Mouse (Mus musculus) induced T-regulatory cell, adult 2 months (primary cell): ENCODE measurements around the gene Psme2.

Experiments used
- DNase-seq: peaks from one replicate; pipeline ENCODE4 v3.0.0-alpha.2; 2012; ENCODE audit warnings: low read depth

The Psme2 gene

DNA sequence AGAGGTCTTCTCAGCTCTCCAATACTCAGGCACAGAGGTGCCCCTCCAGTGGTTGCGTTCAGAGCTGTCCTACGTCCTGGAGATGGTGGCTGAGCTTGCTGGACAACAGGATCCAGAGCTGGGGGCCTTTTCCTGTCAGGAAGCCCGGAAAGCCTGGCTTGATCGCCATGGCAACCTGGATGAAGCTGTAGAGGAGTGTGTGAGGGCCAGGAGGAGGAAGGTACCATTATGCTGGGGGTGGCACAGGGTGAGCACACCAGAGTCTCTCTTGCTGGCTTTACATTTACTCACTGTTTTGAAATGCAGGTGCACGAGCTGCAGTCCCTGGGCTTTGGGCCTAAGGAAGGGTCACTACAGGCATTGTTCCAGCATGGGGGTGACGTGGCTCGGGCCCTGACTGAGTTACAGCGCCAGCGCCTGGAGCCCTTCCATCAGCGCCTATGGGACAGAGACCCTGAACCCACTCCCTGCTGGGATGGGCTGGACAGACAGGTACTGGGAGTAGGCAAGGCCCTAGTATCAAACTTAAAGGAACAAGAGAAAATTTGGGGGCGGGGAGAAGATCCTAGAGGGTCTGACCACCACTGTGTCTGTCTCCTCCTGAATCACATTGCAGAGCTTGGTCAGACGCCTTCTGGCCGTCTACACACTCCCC, 5.2 kb upstream of the Psme2 start:
- DNase-seq: no peak

DNA sequence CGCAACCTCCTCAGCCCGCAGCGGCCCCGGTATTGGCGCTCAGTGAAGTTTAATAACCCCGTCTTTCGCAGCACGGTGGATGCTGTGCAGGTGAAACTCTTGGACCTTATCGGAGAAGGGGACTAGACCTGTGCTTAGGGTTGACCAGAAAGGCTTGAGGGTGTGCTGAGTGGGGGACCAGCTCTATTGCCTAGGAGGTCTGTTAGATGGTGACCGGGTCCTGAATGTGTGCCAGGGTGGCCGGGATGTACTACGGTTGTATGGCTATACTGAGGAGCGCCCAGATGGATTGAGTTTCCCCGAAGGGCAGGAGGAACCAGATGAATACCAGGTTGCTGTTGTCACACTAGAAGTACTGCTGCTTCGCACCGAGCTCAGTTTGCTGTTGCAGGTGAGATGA, 1.3 kb upstream of the Psme2 start:
- no peak for DNase-seq

DNA sequence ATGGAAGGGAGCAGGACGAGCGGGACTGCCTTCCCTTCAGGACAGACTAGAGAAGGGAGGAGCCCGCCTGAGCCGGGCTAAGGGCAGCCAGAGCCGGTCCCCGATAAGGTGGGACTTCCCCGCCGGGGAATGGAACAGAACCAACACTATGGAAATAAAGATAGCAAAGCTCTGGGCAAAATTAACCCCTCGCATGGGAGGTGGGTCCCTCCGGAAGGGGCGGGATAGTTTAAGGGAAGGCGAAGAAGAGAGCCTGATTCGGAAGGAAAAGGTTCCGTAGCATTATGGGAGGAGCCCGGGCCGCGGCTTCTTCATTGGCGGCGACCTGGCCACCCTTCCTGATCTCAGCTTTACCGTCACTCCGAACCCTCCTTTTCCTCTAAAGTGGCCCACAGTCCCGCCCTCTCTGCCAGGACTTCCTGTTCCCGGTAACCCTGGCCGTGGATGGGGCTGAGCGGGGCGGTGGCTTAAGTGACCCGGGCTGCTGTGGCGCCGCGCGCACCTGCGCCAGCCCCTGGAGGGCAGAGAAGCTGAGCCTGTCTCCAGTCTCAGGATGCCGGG, 498 bp upstream of the Psme2 start, which contains the start of gene Rnf31:
Gene Rnf31 (plus strand): TSS at position 378 of the 561 bp plus-strand sequence.
- peak; percentile 97 for DNase-seq

DNA sequence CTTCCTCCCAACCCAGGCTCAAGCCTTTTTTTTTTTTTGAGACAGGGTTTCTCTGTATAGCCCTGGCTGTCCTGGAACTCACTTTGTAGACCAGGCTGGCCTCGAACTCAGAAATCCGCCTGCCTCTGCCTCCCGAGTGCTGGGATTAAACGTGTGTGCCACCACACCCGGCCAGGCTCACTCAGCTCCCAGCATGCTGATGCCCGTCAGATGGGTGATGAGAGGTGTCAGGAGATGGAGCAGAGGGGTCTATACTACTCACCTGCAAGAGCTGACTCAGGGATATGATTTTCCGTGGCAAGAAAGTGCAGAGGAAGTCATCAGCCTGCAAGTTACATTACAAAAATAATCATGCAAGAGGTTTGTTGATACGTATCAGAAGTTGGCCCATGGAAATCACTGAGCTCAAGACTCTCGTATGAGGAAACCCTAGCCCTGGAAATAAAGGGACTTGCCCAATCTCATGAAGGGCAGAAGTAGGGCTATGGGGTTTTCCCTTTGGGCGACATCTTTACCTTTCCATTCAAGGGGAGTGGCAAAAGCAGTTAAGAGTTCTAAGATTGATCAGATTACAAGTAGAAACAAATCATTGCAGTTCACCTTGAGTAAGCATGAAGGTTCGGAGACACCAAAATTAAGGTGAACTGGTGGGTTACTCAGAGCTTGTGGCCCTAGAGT, 1.0 kb downstream of the Psme2 start:
- peak; percentile 92 for DNase-seq

DNA sequence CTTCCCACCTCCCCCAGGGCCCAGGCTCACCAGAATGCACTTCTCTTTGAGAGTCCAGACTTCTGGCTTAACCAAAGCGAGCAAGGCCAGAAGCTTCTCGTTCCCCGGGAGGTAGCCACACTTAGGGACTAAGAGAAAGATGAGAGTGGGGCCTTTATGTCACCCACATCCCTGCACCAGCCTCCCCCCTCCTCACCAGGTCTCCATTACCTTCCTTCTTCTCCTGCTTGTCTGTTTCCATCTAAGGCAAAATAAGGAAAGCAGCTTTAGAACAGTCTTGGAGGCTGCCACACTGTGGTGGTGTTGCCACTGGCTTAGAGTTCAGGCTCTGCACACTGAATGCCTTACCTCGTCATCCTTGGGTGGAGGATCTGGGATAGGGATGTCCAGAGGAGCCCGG, 1.6 kb downstream of the Psme2 start:
- no peak for DNase-seq

DNA sequence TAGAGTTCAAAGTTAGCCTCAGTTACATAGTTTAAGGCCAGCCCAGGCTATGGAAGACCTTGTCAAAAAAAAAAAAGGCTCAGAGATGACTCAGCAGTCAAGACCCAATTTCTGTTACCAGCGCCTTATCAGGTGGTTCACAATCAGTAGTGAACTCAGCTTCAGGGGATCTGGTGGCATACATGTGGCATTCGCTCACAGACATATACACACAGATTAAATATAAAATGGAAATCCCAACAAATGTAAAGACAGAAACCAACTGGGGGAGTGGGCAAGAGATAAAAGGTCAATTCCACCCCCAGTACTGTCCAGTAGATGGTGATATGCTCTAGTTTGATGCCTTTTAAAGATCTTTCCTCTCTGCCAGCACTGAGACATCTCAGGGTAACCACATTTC, 4.8 kb downstream of the Psme2 start:
- peak; percentile 75 for DNase-seq

DNA sequence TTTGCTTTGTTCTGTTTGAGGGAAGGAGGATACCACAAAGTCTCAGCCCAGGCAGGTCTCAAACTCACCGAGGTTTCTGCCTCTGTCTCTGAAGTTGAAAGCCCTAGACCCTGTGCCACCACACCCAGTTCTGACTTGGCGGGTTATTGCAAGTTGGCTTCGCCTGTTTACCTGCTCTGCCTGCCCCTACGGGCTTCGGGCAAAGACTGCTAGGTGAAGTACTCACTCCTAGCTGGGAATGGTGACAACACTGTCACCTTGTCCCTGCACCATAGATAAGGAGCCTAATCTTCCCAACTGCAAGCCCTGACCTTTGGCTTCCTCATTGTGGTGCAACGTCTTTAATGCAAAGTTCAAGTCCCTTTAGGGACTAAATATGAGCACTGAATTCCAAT, 5.3 kb downstream of the Psme2 start:
- no peak for DNase-seq

DNA sequence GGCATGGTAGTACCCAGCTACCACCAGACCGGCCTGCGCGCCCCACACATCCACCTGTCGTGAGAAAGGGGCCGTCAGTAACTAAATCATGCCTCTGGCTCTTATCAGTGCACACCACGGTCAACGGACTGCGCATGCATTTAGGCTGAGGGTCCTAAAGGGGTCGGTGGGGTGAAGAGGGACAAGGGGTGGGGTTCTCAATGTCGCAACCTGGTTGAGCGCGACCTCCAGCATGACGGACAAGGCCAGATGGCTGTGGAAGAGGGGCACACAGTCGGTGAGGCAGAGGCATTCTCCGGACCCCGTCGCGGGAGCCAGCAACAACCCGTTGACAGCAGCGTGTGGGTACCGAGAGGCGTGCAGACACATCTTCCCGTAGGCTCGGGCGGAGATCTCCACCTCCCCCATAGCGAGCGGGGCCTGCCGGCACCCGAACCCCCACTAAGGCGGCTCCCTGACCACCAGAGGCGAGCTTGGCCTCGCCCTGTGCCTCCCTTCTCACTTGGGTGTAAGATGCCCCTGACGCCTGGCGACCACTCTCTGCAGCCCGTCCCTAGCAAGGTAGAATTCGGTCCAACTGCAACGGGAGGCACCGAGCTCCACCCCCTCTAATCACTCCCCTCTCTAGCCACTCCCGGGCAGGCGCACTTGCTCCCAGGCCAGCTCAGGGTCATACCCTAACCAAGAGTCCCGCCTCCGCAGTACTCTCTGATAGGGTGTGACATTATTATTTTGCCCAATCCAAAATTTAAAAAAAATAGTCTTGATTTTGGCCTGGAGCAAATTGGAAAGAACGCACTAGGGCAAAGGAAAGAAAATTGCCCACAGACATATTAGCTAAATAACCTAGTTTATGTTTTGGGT, 6.0 kb downstream of the Psme2 start, which contains the start of gene Emc9:
Gene Emc9 (minus strand): TSS at position 601 of the 864 bp plus-strand sequence.
- DNase-seq: peak; percentile 89

DNA sequence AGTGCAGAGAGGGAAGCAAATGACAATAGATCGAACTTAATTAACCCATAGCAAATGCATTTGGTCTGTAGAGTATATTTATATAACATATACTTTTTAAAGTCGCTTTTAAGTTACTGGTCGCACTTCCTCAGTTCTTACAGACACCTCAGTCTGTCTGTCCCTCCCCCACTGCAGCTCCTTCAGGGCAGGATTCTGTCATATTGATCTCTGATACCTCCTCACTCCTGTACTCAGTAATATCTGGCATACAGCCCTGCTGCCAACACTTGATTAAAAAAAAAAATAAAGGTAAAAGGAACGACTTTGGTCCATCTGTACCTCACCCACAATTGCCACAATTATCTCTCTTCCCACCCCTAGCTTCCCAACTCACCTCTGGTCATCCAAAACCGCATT, 6.6 kb downstream of the Psme2 start:
- no peak for DNase-seq

DNA sequence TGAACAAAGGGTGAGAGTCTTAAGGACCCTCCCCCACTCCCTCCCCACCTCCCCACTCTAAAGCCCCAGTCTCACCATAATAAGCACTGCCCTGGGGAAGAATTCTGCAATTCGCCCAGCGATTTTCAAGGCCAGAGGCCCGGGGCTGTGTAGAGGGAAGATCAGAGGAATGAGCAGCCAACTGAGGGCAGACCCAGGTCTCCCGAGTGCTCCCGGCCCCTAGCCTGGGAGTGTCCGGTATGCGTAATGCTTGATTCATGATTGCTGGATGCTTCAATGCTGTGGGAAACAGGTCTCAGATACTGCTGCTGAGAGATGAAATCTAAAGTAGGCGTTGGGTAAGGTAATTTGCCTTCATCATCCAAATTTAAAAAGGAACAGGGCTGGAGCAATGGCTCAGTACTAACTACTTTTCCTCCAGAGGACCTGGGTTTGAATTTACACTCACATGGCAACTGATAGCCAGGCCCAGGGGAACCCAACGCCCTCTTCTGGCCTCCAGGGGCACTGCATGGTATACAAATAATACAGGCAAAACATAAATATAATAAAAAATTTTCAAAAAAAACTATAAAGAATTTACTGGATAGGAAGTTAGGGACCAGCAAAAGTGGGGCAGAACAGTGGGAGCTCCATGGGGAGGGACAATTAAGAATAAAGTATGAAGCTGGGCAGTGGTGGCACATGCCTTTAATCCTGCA, 8.8 kb downstream of the Psme2 start:
- peak; percentile 63 for DNase-seq

DNA sequence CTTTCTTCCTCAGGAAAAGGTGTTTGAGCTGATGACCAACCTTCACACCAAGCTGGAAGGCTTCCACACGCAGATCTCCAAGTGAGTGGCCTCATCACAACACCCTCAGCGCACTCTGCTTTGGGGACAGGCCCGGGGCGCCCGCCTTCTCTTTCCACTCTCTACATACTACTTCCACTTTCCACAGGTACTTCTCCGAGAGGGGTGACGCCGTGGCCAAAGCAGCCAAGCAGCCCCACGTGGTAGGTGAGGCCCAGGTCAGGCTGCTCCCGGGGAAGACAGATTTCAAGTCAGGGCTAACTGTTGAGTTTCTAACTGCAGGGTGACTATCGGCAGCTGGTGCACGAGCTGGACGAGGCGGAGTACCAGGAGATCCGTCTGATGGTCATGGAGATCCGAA, 10.2 kb downstream of the Psme2 start:
- no peak for DNase-seq

DNA sequence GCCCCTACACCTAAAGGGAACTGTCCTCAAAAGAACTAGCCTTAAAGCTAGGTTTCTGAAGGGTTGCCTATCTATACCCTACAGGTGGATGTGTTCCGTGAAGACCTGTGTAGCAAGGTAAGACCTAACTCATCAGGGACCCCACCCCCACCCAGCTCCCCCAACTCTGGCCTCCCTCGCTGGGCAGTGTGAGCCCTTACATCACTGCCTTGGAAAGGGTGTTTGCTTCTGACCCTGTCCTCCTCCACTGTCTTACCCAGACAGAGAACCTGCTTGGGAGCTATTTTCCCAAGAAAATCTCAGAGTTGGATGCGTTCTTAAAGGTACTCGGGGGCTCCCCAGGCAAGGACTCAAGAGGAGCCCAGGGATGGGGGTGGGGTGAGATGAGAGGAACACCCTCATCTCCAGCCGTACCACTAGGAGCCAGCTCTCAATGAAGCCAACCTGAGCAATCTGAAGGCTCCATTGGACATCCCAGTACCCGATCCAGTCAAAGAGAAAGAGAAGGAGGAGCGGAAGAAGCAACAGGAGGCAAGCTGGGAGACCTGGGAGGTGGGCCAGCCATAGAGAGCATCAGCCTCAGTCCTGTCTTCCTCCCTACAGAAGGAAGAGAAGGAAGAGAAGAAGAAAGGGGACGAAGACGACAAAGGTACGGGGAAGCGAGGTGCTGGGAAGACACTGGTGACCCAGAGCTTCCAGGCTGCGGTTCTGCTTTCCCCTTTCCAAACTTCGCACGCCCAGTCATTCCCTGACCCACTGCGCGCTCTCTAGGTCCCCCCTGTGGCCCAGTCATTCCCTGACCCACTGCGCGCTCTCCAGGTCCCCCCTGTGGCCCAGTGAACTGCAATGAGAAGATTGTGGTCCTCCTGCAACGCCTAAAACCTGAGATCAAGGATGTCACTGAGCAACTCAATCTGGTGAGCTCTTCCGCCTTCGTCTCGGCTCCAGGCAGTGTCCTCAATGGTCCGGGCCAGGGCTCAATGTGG, 11.1 kb downstream of the Psme2 start:
- no peak for DNase-seq

DNA sequence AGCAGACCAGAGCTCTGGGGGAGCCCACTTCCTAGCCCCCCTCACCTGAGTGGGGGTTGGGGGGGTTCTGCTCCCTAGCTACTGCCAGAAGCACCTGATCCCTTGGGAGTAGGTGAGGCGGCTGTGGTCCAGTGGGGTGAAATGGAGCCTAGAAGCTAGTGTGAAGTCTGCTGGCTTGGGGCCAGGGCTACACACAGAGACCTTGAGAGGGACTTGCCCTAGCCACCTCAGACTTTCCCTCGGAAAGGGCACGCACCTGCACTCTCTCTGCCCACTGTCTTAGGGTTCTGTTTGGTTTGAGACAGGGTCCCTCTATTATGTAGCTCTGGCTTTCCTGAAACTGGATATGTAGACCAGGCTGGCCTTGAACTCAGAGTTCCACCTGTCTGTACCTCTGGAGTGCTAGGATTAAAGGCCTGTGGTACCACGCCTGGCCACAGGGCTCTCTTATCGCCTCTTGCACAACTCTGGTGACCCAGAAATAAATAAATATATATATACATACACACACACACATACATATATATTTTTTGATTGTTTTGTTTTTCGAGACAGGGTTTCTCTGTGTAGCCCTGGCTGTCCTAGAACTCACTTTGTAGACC, 12.1 kb downstream of the Psme2 start:
- DNase-seq: peak; percentile 76

DNA sequence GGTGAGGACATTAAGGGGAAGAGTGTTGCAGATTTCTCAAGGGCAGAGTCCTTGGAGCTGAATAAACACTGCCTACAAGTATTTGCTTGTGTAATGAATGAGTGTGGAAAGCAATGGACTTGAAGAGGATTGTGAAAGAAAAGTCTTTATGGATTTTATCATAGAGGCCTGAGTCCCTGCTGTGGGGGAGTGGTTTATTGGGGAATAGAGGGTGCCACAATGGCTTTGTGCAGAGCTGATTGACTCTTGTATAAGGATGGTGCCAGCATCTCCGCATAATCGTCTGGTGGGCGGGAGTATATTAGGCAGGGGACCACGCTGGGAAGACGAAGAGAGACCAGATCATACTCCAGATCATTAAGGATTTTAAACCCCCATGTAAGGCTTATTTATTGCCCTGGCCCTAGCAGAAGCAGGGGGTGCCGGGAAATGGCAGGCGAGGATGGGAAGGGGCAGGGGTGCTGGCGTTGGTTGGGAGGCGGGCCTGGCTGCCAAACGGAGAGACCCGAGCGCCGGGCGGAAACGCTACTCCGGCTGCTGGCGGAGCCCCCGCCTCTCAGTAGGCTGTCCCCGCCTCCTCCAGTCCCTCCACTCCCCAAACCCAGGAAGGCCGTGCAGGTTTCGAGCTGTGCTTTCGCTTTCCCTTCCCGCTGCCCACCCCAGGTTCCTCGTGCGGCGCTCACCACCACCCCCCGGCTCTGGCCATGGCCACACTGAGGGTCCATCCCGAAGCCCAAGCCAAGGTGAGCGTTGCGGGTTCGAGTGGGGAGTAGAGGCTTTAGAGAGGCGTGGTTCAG, 12.8 kb downstream of the Psme2 start, which contains the start of gene Psme1:
Gene Psme1 (plus strand): TSS at position 253 of the 797 bp plus-strand sequence.
- peak; percentile 92 for DNase-seq

DNA sequence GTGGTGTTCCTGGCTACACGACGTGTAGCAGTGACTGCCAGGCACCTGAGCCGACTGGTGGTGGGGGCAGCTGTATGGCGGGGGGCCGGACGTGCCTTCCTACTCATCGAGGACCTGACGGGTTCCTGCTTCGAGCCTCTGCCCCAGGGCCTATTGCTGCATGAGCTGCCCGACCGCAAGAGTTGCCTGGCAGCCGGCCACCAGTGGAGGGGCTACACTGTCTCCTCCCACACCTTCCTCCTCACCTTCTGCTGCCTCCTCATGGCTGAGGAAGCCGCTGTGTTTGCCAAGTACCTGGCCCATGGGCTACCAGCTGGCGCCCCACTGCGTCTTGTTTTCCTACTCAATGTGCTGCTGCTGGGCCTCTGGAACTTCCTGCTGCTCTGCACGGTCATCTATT, 14.5 kb downstream of the Psme2 start:
- DNase-seq: no peak

DNA sequence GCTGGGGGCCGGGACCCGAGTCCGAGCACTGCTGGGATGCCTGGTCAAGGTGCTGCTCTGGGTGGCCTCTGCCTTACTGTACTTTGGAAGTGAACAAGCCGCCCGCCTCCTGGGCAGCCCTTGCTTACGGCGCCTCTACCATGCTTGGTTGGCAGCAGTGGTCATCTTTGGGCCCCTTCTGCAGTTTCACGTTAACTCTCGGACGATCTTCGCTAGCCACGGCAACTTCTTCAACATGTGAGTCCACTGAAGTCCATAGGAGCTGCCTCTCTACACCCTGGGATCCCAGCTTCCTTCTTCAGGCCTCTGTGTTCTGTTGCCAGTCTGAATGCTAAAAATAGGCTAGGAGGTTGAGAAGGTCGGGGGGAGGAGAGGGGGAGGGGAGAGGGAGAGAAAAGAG, 15.2 kb downstream of the Psme2 start:
- DNase-seq: no peak

DNA sequence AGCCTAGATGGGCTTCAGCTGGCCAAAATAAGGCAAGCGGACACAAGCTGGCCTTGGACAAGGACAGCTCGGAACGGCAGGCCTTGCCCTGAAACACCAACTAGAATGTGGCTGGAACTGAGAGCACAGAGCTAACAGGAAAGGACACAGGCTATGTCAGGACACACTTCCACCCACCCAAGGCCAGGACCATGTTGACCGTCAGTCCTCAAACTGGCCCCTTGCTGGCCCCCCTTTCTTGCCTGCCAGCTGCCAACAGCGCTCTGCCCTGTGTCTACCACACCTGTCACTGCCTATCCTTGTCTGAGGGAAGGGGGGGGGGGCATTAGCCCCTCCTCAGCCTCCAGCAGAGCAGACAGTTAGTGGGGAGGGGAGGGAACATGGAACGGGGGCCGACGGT, 15.6 kb downstream of the Psme2 start, which contains the start of gene Fitm1:
Gene Fitm1 (plus strand): TSS at position 316 of the 400 bp plus-strand sequence.
- no peak for DNase-seq

DNA sequence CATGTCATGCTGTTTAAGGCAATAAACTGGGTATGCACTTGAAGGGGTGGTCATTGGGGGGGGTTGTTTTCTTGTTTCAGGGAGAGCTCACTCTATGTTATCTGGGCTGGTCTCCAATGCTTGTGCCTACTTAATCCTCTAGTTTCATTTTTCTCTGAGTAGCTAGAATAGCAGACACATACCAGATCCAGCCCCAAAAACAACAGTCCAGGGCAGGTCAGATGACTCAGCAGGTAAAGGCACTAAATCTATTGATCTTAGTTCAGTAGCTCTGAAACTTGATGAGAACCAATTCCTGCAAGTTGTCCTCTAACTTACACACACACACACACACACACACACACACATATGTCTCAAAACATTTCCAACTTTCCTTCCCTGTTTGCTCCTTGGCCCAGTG, 19.2 kb downstream of the Psme2 start:
- no peak for DNase-seq

DNA sequence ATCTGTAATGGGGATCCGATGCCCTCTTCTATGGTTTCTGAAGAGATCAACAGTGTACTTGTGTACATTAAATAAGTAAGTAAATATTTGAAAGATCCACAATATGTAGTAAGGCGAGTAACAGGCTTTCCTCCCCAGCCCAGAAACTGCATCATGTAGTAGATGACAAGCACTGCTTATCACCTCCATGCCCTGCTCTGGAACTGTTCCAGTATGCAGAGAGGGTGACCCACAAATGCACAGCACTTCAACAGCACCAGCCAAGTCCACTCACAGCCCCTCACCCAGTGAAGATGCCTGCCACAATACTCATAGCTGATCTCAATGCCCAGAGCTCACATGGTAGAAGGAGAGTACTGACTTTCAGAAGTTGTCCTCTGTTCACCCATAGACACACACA, 20.3 kb downstream of the Psme2 start:
- no peak for DNase-seq
